Mouse (Mus musculus): ENCODE data around the gene Mmp25.

- no peak for TF ChIP-seq ZC3H11A (IDR thresholded peaks at IDR 0.05; ENCODE audit: borderline replicate concordance, low read depth, low read length)
- TF ChIP-seq CHD2 (IDR thresholded peaks at IDR 0.05; ENCODE audit: low read depth, low read length) = no peak
- no peak for TF ChIP-seq MAFK (IDR thresholded peaks at IDR 0.05; ENCODE audit: insufficient read depth, low read depth, low read length)
These were observed 19.5 kb upstream of the Mmp25 start for GRCm38 (mm10) chr17:23664556-23665021.

All from ES-E14 (cell line).